Mouse (Mus musculus) ES-E14 (cell line): ENCODE measurements around the gene Itga9. TPM values are rescaled to one million over a fixed set of nuclear protein-coding genes. Genes with fewer than 3 reads are reported as not detected.

ENCODE experiments used
- DNase-seq: peaks from one replicate; pipeline ENCODE4 v3.0.0-alpha.2; 2013; ENCODE audit warnings: low read depth, low spot score
- H3K27ac ChIP-seq: 2 replicates; pipeline ENCODE4 v1.5.1; 2012; ENCODE audit warnings: low read depth, mild to moderate bottlenecking, low read length, moderate library complexity, mixed read lengths; ENCODE audit not compliant: poor library complexity, insufficient read depth, severe bottlenecking
- H3K36me3 ChIP-seq: 2 replicates; pipeline ENCODE4 v1.6.1; 2012; ENCODE audit warnings: mild to moderate bottlenecking, low read length, moderate library complexity, mixed read lengths; ENCODE audit not compliant: control insufficient read depth, poor library complexity, insufficient read depth, severe bottlenecking
- H3K4me1 ChIP-seq, 2 experiments: fragments of 150-350 bp in 1 of 2; sonication (generic) in 1 of 2; 2 replicates each; pipeline ENCODE4 v1.6.1; 2012; ENCODE audit warnings: low read length in 2 of 2, mild to moderate bottlenecking in 1 of 2, mixed read lengths in 1 of 2; ENCODE audit not compliant: control insufficient read depth in 2 of 2, insufficient read depth in 2 of 2, poor library complexity in 1 of 2
- H3K4me3 ChIP-seq, 2 experiments: fragments of 150-350 bp in 1 of 2; sonication (generic) in 1 of 2; 2 replicates each; pipeline ENCODE4 v1.5.1; 2012; ENCODE audit warnings: low read length in 2 of 2, low read depth in 1 of 2, mild to moderate bottlenecking in 1 of 2, mixed read lengths in 1 of 2; ENCODE audit not compliant: insufficient read depth in 1 of 2, poor library complexity in 1 of 2, severe bottlenecking in 1 of 2
- H3K9ac ChIP-seq: 2 replicates; pipeline ENCODE4 v1.6.1; 2012; ENCODE audit warnings: low read depth, mild to moderate bottlenecking, low read length, mixed read lengths; ENCODE audit not compliant: poor library complexity, insufficient read depth, severe bottlenecking
- H3K9me3 ChIP-seq: fragments of 150-350 bp; sonication (generic); 2 replicates; pipeline ENCODE4 v1.6.1; 2012; ENCODE audit warnings: low read depth, mild to moderate bottlenecking, low read length; ENCODE audit not compliant: control insufficient read depth, insufficient read depth
- CHD2 ChIP-seq: IDR thresholded peaks from 2 replicates; pipeline ENCODE4 v1.6.1; 2014; ENCODE audit warnings: mild to moderate bottlenecking, low read depth, low read length, inconsistent platforms
- HCFC1 ChIP-seq: IDR thresholded peaks from 2 replicates; pipeline ENCODE4 v1.6.1; 2012; ENCODE audit warnings: low read length, inconsistent platforms, borderline replicate concordance; ENCODE audit not compliant: insufficient read depth
- MAFK ChIP-seq: IDR thresholded peaks from 2 replicates; pipeline ENCODE4 v1.6.1; 2014; ENCODE audit warnings: mild to moderate bottlenecking, low read depth, low read length, inconsistent platforms; ENCODE audit not compliant: insufficient read depth
- ZC3H11A ChIP-seq: IDR thresholded peaks from 2 replicates; pipeline ENCODE4 v1.6.1; 2012; ENCODE audit warnings: low read depth, mild to moderate bottlenecking, inconsistent platforms, low read length, borderline replicate concordance
- ZNF384 ChIP-seq: IDR thresholded peaks from 2 replicates; pipeline ENCODE4 v1.6.1; 2012; ENCODE audit warnings: low read depth, low read length, inconsistent platforms
- in situ Hi-C, 2 experiments: fragments of 600-800 bp; cut with MboI; formaldehyde crosslinking; loops; one replicate each; pipeline ENCODE4 v1.15.1; 2025; ENCODE audit warnings: low sequenced_read_pairs in 2 of 2, inconsistent platforms in 1 of 2; ENCODE audit not compliant: unreplicated experiment in 2 of 2
- total RNA-seq: library from RNA; depleted of rRNA; stranded (reverse); fragments of 300-350 nt; gene quantifications from 2 replicates; pipeline ENCODE4 v1.2.3, GENCODE M21; 2012

The Itga9 gene
- total RNA-seq, 1 experiment: 19.7 TPM

- H3K4me3 ChIP-seq: no peak overlapping the region
- no peak overlapping the region for H3K27ac ChIP-seq
- no peaks in the 10 kb centered on the region for H3K9me3 ChIP-seq
- no peak overlapping the region for H3K9ac ChIP-seq
- TF ChIP-seq CHD2: no peak
- TF ChIP-seq MAFK: no peak
- no peak for TF ChIP-seq ZNF384
- no peak for TF ChIP-seq HCFC1
- TF ChIP-seq ZC3H11A: no peak
- in situ Hi-C loops: no loop called here
- DNase-seq: no peak
- H3K4me1 ChIP-seq: no peaks in the 10 kb centered on the region
- H3K36me3 ChIP-seq: no peaks in the 10 kb centered on the region
Observed at GRCm38 (mm10) chr9:118878596-118878995, 272.1 kb downstream of the Itga9 start.

- Histone ChIP-seq H3K36me3 (no peaks in the 10 kb centered on the region), H3K4me3 (no peak overlapping the region), H3K9ac (no peak overlapping the region), H3K9me3 (no peaks in the 10 kb centered on the region), H3K27ac (no peak overlapping the region), H3K4me1 (no peaks in the 10 kb centered on the region)
- TF ChIP-seq MAFK (0 out of 2 replicates have a peak, but pooled peaks have one; percentile 5), CHD2 (no peak), ZC3H11A (no peak), ZNF384 (no peak), HCFC1 (no peak)
- in situ Hi-C loops: no loop called here
- no peak for DNase-seq
Observed at GRCm38 (mm10) chr9:118881281-118881945, 274.9 kb downstream of the Itga9 start.

- in situ Hi-C loops: no loop called here
- no peak overlapping the region for H3K9ac ChIP-seq
- no peak overlapping the region for H3K4me3 ChIP-seq
- no peaks in the 10 kb centered on the region for H3K36me3 ChIP-seq
- no peaks in the 10 kb centered on the region for H3K9me3 ChIP-seq
- H3K4me1 ChIP-seq: no peaks in the 10 kb centered on the region
- no peak overlapping the region for H3K27ac ChIP-seq
- DNase-seq: no peak
- TF ChIP-seq ZC3H11A (no peak), CHD2 (no peak), ZNF384 (no peak), HCFC1 (no peak), MAFK (no peak)
Observed at GRCm38 (mm10) chr9:118881946-118882284, 275.4 kb downstream of the Itga9 start.

GRCm38 (mm10) chr9:118883150-118883549 lies 276.7 kb downstream of the Itga9 start:
- no peak for DNase-seq
- no peak overlapping the region for H3K27ac ChIP-seq
- no peak overlapping the region for H3K9ac ChIP-seq
- no peak for TF ChIP-seq MAFK
- no peak for TF ChIP-seq CHD2
- TF ChIP-seq ZNF384: no peak
- no peak for TF ChIP-seq ZC3H11A
- TF ChIP-seq HCFC1: no peak
- H3K36me3 ChIP-seq: no peaks in the 10 kb centered on the region
- no peak overlapping the region for H3K4me3 ChIP-seq
- in situ Hi-C loops: no loop called here
- H3K9me3 ChIP-seq: no peaks in the 10 kb centered on the region
- H3K4me1 ChIP-seq: no peaks in the 10 kb centered on the region

GRCm38 (mm10) chr9:118885785-118886184 lies 279.3 kb downstream of the Itga9 start:
- Histone ChIP-seq H3K9me3 (no peaks in the 10 kb centered on the region), H3K4me3 (no peak overlapping the region), H3K36me3 (no peaks in the 10 kb centered on the region), H3K9ac (no peak overlapping the region), H3K27ac (no peak overlapping the region), H3K4me1 (no peaks in the 10 kb centered on the region)
- no peak for TF ChIP-seq ZNF384
- no peak for TF ChIP-seq HCFC1
- TF ChIP-seq CHD2: no peak
- no peak for TF ChIP-seq ZC3H11A
- TF ChIP-seq MAFK: no peak
- in situ Hi-C loops: no loop called here
- no peak for DNase-seq
